Mouse (Mus musculus) cerebellum, adult 9-10 months (tissue): Measurements from ENCODE around the gene Krtap1-5.
A peak's percentile ranks its signal among the peaks of the same experiment; 100 is the strongest.
"Not testable (repeated sequence)": the region's sequence is repeated elsewhere in the genome, so short reads cannot be mapped to it uniquely, and the experiment has no call there.

Experiments
- DNase-seq: peaks from one replicate; pipeline ENCODE4 v3.0.0; 2022

The Krtap1-5 gene

DNA sequence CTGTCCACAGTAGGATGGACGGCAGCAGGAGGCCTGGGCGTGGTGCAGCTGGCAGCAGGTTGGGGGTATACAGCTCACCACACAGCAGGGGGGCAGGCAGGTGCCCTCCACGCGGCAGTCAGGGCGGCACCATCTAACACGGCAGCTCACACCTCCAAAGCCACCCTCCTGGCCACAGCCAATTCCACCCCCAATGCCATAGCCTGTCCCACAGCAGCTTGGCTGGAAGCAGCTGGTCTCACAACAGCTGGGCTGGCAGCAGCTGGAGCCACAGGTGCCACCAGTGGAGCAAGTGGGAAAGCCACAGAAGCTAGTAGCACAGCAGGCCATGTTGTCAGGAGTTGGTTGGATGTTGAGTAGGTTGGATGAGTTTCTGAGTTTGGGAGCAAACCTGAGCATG lies at the start of gene Krtap1-5:
Gene Krtap1-5 (minus strand): TSS at position 381 of the 400 bp plus-strand sequence.
- no peak for DNase-seq

GRCm38 (mm10) chr11:99628138-99628537 lies 47.3 kb upstream of the Krtap1-5 start, which contains the start of gene Krtap4-1:
Gene Krtap4-1 (minus strand): TSS chr11:99628238.
- DNase-seq = no peak

- DNase-seq = no peak
These were observed 39.5 kb upstream of the Krtap1-5 start, which contains the start of gene Gm11562 for GRCm38 (mm10) chr11:99620335-99620734. Gene Gm11562 (minus strand): TSS chr11:99620435.

- no peak for DNase-seq
These were observed 34.1 kb upstream of the Krtap1-5 start, which contains the start of gene Krtap2-4 for GRCm38 (mm10) chr11:99614796-99615363. Gene Krtap2-4 (minus strand): TSS chr11:99614846.

DNA sequence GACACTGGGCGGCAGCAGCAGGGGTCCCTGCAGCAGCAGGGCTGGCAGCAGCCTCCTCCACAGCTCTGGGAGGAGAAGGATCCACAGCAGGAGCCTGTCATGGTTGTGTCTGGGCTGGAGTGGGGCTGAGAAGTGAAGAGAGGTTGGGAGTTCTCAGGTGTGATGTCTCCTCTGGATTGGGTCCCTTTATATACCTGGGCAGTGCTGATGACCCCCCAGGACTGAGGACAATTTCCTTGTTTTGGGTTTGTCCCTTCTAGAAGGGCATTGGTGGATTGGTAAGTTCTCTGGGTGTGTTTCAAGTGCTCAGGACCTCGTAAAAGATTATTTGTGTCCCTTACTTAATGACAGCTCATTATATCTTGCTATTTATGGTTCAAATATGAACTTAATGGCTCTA lies 29.3 kb upstream of the Krtap1-5 start, which contains the start of gene Gm11937:
Gene Gm11937 (minus strand): TSS at position 101 of the 400 bp plus-strand sequence.
- DNase-seq = not testable (repeated sequence)

GRCm38 (mm10) chr11:99609126-99609525 lies 28.3 kb upstream of the Krtap1-5 start:
- peak; percentile 64 for DNase-seq

DNA sequence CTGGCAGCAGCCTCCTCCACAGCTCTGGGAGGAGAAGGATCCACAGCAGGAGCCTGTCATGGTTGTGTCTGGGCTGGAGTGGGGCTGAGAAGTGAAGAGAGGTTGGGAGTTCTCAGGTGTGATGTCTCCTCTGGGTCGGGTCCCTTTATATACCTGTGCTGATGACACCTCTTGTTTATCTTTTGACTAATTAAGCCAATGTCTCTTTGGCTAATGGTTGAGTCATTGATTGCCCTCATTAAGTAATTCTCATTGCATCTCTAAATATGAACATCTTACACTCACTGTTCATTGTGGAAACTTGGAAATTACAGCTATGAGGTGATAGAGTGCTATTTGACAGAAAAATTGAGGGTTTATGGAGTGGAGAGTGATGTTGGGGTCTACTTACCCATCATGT lies 22.4 kb upstream of the Krtap1-5 start, which contains the start of gene Gm11938:
Gene Gm11938 (minus strand): TSS at position 101 of the 400 bp plus-strand sequence.
- not testable (repeated sequence) for DNase-seq

DNA sequence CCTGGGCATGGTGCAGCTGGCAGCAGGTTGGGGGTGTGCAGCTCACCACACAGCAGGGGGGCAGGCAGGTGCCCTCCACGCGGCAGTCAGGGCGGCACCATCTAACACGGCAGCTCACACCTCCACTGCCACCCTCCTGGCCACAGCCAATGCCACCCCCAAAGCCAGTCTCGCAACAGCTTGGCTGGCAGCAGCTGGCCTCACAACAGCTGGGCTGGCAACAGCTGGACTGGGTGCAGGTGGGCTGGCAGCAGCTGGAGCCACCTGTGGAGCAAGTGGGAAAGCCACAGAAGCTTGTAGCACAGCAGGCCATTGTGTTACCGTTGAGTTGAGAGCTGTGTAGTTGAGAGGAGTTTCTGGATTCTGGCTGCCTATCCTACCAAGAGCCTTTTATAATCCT lies 16.9 kb upstream of the Krtap1-5 start, which contains the start of gene Krtap9-3:
Gene Krtap9-3 (minus strand): TSS at position 364 of the 400 bp plus-strand sequence.
- DNase-seq = not testable (repeated sequence)

DNA sequence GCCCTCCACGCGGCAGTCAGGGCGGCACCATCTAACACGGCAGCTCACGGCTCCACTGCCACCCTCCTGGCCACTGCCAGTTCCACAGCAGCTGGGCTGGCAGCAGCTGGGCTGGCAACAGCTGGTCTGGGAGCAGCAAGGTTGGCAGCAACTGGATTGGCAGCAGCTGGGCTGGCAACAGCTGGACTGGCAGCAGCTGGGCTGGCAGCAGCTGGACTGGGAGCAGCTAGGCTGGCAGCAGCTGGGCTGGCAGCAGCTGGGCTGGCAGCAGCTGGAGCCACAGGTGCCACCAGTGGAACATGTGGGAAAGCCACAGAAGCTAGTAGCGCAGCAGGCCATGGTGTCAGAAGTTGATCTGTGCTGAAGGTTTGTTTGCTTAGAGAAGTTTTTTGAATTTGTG lies 10.2 kb upstream of the Krtap1-5 start, which contains the start of gene Krtap1-3:
Gene Krtap1-3 (minus strand): TSS at position 359 of the 400 bp plus-strand sequence.
- DNase-seq = no peak

GRCm38 (mm10) chr11:99585096-99585495 lies 4.3 kb upstream of the Krtap1-5 start:
- DNase-seq = no peak

DNA sequence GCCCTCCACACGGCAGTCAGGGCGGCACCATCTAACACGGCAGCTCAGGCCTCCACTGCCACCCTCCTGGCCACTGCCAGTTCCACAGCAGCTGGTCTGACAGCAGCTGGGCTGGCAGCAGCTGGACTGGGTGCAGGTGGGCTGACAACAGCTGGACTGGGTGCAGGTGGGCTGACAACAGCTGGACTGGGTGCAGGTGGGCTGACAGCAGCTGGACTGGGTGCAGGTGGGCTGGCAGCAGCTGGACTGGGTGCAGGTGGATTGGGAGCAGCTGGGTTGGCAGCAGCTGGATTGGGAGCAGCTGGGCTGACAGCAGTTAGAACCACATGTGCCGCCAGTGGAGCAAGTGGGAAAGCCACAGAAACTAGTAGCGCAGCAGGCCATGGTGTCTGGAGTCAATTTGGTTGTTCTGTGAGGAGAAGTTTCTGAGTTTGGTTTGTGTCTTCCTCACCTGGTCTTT lies 2.5 kb upstream of the Krtap1-5 start, which contains the start of gene Krtap1-4:
Gene Krtap1-4 (minus strand): TSS at position 410 of the 460 bp plus-strand sequence.
- no peak for DNase-seq

GRCm38 (mm10) chr11:99581564-99581963 lies 748 bp upstream of the Krtap1-5 start:
- DNase-seq = no peak

DNA sequence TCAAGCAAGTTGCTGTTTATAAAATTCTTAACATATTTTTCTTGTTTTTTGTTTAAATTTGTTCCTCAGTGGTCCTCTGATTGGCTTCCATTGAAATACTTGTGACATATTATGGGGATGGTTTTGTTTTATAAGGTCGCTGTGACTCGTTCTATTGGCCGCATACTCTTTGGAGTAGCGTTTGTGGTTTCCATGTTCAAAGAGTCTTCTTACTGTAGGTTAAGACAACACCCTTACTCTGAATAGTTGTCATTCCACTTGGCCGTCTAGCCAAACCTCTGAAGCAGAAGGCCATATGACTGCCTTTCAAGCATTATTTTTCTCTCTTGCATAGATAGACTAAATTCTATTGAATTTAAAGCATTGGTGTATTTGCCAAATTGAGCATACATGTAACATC lies 235 bp upstream of the Krtap1-5 start:
- no peak for DNase-seq

DNA sequence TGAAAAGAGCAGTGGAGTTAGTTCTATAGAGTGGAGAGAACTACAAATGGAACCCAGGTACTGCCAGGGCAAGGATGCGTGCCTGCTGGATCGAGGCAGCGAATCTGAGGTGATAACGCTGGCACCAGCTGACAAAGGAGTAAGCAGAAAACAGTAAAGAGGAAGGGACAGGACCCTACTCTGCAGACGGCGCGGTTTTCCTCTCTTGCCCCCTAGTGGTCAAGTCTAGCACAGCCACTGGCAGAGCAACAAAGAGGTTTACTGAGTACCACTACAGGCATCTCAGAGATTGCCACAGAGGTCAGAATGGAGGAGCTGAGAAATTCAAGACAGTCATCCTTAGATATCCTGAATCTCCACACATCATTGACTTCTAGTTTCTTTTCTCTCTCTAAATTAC lies 6.7 kb downstream of the Krtap1-5 start:
- peak; percentile 47 for DNase-seq

DNA sequence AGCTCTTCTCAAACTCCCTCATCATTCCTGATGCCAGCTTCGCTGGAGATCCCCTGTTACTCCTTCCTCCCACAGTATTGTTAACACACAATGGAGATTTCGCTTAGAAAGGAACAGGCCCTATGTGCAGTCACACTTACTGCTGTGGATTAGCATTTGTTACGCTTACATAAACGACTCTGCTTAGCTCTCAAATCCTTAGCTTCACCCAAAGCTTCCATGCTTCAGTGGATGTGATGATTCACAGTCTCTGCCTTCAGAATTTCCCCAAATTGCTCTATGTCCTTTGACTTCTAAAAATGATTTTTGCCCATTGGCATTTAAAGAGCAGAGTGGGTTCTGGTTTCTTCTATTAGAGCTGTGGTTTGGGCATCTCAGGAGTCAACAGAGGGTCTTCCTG lies 7.7 kb downstream of the Krtap1-5 start:
- no peak for DNase-seq

GRCm38 (mm10) chr11:99566530-99566929 lies 14.3 kb downstream of the Krtap1-5 start, which contains the start of gene Krtap3-1:
Gene Krtap3-1 (minus strand): TSS chr11:99566630.
- no peak for DNase-seq

DNA sequence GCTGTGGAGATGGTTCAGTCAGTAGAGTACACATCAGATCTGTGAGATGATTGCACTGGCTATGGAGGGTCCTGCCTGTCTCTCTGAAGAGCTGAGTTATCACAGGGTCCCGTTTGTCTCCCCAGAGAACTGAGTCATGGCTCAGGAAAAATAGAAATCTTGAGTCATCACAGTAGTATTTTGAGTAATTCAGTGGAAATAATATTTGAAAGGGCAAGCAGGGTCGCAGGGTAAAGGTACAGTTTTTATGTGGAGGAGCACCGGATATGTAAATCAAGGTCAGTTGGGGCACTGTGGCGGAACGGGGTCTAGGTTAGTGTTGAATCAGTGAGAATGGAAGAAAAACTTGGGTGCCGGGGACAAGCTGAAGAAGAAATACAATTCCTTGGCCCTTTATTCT lies 18.2 kb downstream of the Krtap1-5 start:
- DNase-seq = no peak

- DNase-seq = no peak
These were observed 21.4 kb downstream of the Krtap1-5 start, which contains the start of gene Gm11939 for GRCm38 (mm10) chr11:99559366-99559765. Gene Gm11939 (minus strand): TSS chr11:99559466.

- DNase-seq = no peak
These were observed 22.7 kb downstream of the Krtap1-5 start for GRCm38 (mm10) chr11:99557976-99558745.

DNA sequence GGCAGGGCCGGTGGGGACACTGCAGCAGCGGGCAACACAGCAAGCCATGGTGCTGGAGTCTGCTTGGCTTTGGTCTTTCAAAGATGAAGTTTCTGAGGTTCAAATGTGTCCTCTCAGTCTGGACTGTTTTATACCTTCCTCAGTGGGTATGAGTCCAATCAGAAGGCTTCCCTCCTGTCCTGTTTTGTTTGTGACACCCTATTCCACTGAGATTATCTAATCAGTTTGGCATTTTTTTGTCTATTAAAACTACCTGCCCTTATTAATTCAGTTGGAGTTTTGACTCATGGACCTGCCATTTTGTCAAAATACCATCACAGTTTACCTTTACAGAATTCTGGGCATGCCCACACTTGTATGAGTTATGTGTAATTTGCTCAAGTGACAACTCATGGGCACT lies 24.1 kb downstream of the Krtap1-5 start, which contains the start of gene Krtap3-2:
Gene Krtap3-2 (minus strand): TSS at position 101 of the 400 bp plus-strand sequence.
- DNase-seq = no peak

DNA sequence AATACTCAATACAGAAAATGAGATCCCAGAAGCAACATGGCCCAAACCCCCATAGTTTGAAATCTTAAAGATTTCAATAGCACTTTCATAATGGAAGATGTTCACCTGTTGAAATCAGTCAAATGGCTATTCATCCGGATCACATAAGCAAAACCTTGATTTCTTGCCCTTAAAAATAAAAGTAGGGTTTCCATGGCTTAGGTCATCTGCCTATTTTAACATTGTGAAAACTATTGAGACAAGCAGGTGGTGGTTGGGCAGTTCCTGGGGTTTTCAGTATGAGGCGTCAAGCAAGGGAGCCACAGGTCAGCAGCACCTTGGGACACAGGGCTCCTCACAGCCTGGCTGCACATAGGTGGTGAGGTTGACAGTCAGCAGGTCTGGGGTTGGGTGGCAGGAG lies 24.6 kb downstream of the Krtap1-5 start:
- DNase-seq = no peak

GRCm38 (mm10) chr11:99550765-99551164 lies 30.1 kb downstream of the Krtap1-5 start, which contains the start of gene Krtap3-3:
Gene Krtap3-3 (minus strand): TSS chr11:99550865.
- DNase-seq = no peak

DNA sequence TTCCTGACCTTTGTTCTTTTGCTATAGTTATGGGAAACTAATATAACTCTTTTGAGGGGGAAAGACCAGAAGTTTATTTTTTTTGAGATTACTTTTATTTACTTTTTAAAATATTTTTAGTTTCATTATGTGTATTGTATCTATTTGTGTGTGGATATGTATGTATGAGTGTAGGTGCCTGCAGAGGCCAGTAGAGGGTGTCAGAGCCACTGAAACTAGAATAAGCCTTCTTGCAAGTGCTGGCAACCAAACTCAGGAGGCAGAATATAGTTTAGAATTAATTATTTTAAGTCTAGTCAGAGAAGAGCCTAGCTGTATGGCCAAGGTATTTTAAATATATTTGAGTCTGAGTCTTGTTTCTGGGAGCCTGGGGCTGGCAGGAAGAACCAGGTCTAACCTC lies 32.9 kb downstream of the Krtap1-5 start:
- no peak for DNase-seq
